Mouse (Mus musculus) liver, adult 2 months (tissue): ENCODE measurements around the gene Tssk3.

Experiments
- CTCF ChIP-seq: fragments of 200-500 bp; IDR thresholded peaks from 2 replicates; pipeline ENCODE4 v1.5.1; 2011; ENCODE audit warnings: low read depth, low read length, control low read depth
- POLR2A ChIP-seq: fragments of 200-500 bp; IDR thresholded peaks from 2 replicates; pipeline ENCODE4 v1.6.1; 2011; ENCODE audit warnings: low read length, control low read depth; ENCODE audit not compliant: insufficient read depth; ENCODE audit errors: extremely low read depth

GRCm38 (mm10) chr4:129463097-129464059, 27.4 kb downstream of the Tssk3 start:
- TF ChIP-seq POLR2A (no peak), CTCF (no peak)
